Mouse (Mus musculus): ENCODE measurements around the gene Cldn4. TPM values are rescaled to one million over a fixed set of nuclear protein-coding genes. Genes with fewer than 3 reads are reported as not detected.

Cldn4 gene
- 0.04 TPM in 1 of 2 replicates, not detected in the other for polyA plus RNA-seq (2012)

GRCm38 (mm10) chr5:134946857-134947255 lies at the start of gene Cldn4:
Gene Cldn4 (minus strand): TSS chr5:134946934.
- TF ChIP-seq GATA1 (IDR thresholded peaks at IDR 0.05; ENCODE audit: low read length), result no peak

- TF ChIP-seq GATA1 (IDR thresholded peaks at IDR 0.05; ENCODE audit: low read length), result no peak
These were observed 45.8 kb upstream of the Cldn4 start for GRCm38 (mm10) chr5:134992566-134992965.

- TF ChIP-seq GATA1 (IDR thresholded peaks at IDR 0.05; ENCODE audit: low read length), result no peak
These were observed 43.0 kb upstream of the Cldn4 start for GRCm38 (mm10) chr5:134989741-134990140.

- TF ChIP-seq GATA1 (IDR thresholded peaks at IDR 0.05; ENCODE audit: low read length), result no peak
These were observed 42.4 kb upstream of the Cldn4 start for GRCm38 (mm10) chr5:134989166-134989565.

GRCm38 (mm10) chr5:134986298-134987268 lies 39.8 kb upstream of the Cldn4 start:
- TF ChIP-seq GATA1 (IDR thresholded peaks at IDR 0.05; ENCODE audit: low read length), result no peak

GRCm38 (mm10) chr5:134985633-134986297 lies 39.0 kb upstream of the Cldn4 start, which contains the start of gene Cldn3:
Gene Cldn3 (plus strand): TSS chr5:134986214.
- no peak for TF ChIP-seq GATA1 (IDR thresholded peaks at IDR 0.05; ENCODE audit: low read length)

- no peak for TF ChIP-seq GATA1 (IDR thresholded peaks at IDR 0.05; ENCODE audit: low read length)
These were observed 37.0 kb upstream of the Cldn4 start for GRCm38 (mm10) chr5:134983771-134984170.

GRCm38 (mm10) chr5:134983111-134983510 lies 36.4 kb upstream of the Cldn4 start:
- no peak for TF ChIP-seq GATA1 (IDR thresholded peaks at IDR 0.05; ENCODE audit: low read length)

- TF ChIP-seq GATA1 (IDR thresholded peaks at IDR 0.05; ENCODE audit: low read length), result no peak
These were observed 34.4 kb upstream of the Cldn4 start for GRCm38 (mm10) chr5:134981149-134981548.

- no peak for TF ChIP-seq GATA1 (IDR thresholded peaks at IDR 0.05; ENCODE audit: low read length)
These were observed 31.1 kb upstream of the Cldn4 start for GRCm38 (mm10) chr5:134977837-134978236.

GRCm38 (mm10) chr5:134976577-134977250 lies 30.0 kb upstream of the Cldn4 start:
- peak; percentile 76 for TF ChIP-seq GATA1 (IDR thresholded peaks at IDR 0.05; ENCODE audit: low read length)

- TF ChIP-seq GATA1 (IDR thresholded peaks at IDR 0.05; ENCODE audit: low read length), result no peak
These were observed 29.4 kb upstream of the Cldn4 start for GRCm38 (mm10) chr5:134976164-134976563.

GRCm38 (mm10) chr5:134974921-134975320 lies 28.2 kb upstream of the Cldn4 start:
- no peak for TF ChIP-seq GATA1 (IDR thresholded peaks at IDR 0.05; ENCODE audit: low read length)

GRCm38 (mm10) chr5:134974294-134974693 lies 27.6 kb upstream of the Cldn4 start:
- peak; percentile 99 for TF ChIP-seq GATA1 (IDR thresholded peaks at IDR 0.05; ENCODE audit: low read length)

GRCm38 (mm10) chr5:134973526-134973925 lies 26.8 kb upstream of the Cldn4 start:
- no peak for TF ChIP-seq GATA1 (IDR thresholded peaks at IDR 0.05; ENCODE audit: low read length)

- no peak for TF ChIP-seq GATA1 (IDR thresholded peaks at IDR 0.05; ENCODE audit: low read length)
These were observed 26.3 kb upstream of the Cldn4 start for GRCm38 (mm10) chr5:134973081-134973480.
